Mouse (Mus musculus): ENCODE data around the gene Sppl3. TPM values are rescaled to one million over a fixed set of nuclear protein-coding genes. Genes with fewer than 3 reads are reported as not detected.

Sppl3 gene
- total RNA-seq, 1 experiment, result 56.1 TPM

DNA sequence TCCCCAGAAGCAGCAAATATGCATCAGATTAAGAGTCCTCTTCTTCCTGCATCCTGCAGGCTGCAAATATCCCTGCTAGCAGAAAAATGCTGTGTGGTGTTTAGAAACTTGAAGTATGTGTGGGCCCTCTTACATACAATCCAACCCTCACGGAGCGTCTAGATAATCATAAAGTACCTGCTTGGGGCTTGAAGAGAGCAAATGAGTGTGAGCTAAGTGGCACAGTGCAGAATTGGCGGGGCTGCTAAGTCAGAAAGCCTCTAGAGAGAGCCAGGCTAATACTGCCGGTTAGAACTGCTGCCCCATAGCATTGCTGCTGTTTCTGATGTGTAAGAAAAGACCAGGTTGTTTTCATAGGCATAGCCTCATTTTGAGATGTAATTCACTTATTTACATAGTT, 18.0 kb downstream of the Sppl3 start:
- Histone ChIP-seq H3K4me1 (ENCODE audit: control insufficient read depth in 2 of 2, insufficient read depth in 2 of 2, low read length in 2 of 2, poor library complexity in 1 of 2) (peaks cover 3 to 6% of the 10 kb centered on the region in 2 experiments), H3K9me3 (ENCODE audit: control insufficient read depth, insufficient read depth, low read depth, low read length) (no peaks in the 10 kb centered on the region), H3K36me3 (ENCODE audit: control insufficient read depth, insufficient read depth, low read length, poor library complexity, severe bottlenecking) (peaks cover 2% of the 10 kb centered on the region; the same call in 1 of the 2 replicates), H3K27ac (ENCODE audit: insufficient read depth, low read depth, low read length, poor library complexity, severe bottlenecking) (no peak overlapping the region), H3K4me3 (ENCODE audit: insufficient read depth in 1 of 2, low read depth in 1 of 2, low read length in 2 of 2, poor library complexity in 1 of 2, severe bottlenecking in 1 of 2) (no peak overlapping the region), H3K9ac (ENCODE audit: insufficient read depth, low read depth, low read length, poor library complexity, severe bottlenecking) (no peak overlapping the region)
- TF ChIP-seq ZC3H11A (IDR thresholded peaks at IDR 0.05; ENCODE audit: borderline replicate concordance, low read depth, low read length) (no peak), ZNF384 (IDR thresholded peaks at IDR 0.05; ENCODE audit: low read depth, low read length) (no peak), CHD2 (IDR thresholded peaks at IDR 0.05; ENCODE audit: low read depth, low read length) (no peak), MAFK (IDR thresholded peaks at IDR 0.05; ENCODE audit: insufficient read depth, low read depth, low read length) (no peak), HCFC1 (IDR thresholded peaks at IDR 0.05; ENCODE audit: borderline replicate concordance, insufficient read depth, low read length) (no peak)
- in situ Hi-C loops (cut with MboI; ENCODE audit: low sequenced_read_pairs in 2 of 2, unreplicated experiment in 2 of 2), result no loop called here
- no peak for DNase-seq (ENCODE audit: low read depth, low spot score)

GRCm38 (mm10) chr5:115029509-115029908, 18.6 kb downstream of the Sppl3 start:
- in situ Hi-C loops (cut with MboI; ENCODE audit: low sequenced_read_pairs in 2 of 2, unreplicated experiment in 2 of 2), result no loop called here
- no peak for DNase-seq (ENCODE audit: low read depth, low spot score)
- H3K9ac ChIP-seq (ENCODE audit: insufficient read depth, low read depth, low read length, poor library complexity, severe bottlenecking), result no peak overlapping the region
- peaks cover 3 to 6% of the 10 kb centered on the region in 2 experiments for H3K4me1 ChIP-seq (ENCODE audit: control insufficient read depth in 2 of 2, insufficient read depth in 2 of 2, low read length in 2 of 2, poor library complexity in 1 of 2)
- H3K9me3 ChIP-seq (ENCODE audit: control insufficient read depth, insufficient read depth, low read depth, low read length), result no peaks in the 10 kb centered on the region
- H3K4me3 ChIP-seq (ENCODE audit: insufficient read depth in 1 of 2, low read depth in 1 of 2, low read length in 2 of 2, poor library complexity in 1 of 2, severe bottlenecking in 1 of 2), result no peak overlapping the region
- peaks cover 2% of the 10 kb centered on the region; the same call in 1 of the 2 replicates for H3K36me3 ChIP-seq (ENCODE audit: control insufficient read depth, insufficient read depth, low read length, poor library complexity, severe bottlenecking)
- TF ChIP-seq HCFC1 (IDR thresholded peaks at IDR 0.05; ENCODE audit: borderline replicate concordance, insufficient read depth, low read length), result no peak
- no peak for TF ChIP-seq MAFK (IDR thresholded peaks at IDR 0.05; ENCODE audit: insufficient read depth, low read depth, low read length)
- no peak for TF ChIP-seq CHD2 (IDR thresholded peaks at IDR 0.05; ENCODE audit: low read depth, low read length)
- no peak for TF ChIP-seq ZNF384 (IDR thresholded peaks at IDR 0.05; ENCODE audit: low read depth, low read length)
- TF ChIP-seq ZC3H11A (IDR thresholded peaks at IDR 0.05; ENCODE audit: borderline replicate concordance, low read depth, low read length), result no peak
- no peak overlapping the region for H3K27ac ChIP-seq (ENCODE audit: insufficient read depth, low read depth, low read length, poor library complexity, severe bottlenecking)

DNA sequence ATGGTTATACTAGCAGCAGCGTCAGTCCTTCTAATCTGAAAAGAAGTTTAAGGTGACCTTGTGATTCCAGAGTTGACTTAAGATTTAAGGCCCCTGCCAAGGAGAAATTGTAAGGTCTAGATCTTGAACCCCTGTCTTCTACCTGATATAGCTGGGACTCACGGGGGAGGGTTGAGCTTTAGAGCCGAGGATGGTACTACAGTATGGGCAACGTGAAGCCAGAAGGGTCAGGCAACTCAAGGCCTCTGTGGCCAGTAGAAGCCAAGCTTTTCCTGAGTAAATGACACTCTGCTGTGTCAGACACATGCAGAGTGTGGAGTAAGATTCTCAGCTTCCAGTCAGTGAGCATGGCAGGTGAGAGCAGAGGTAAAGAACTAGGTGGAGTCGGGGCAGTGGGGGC, 20.6 kb downstream of the Sppl3 start:
- no peak for DNase-seq (ENCODE audit: low read depth, low spot score)
- no peaks in the 10 kb centered on the region for H3K9me3 ChIP-seq (ENCODE audit: control insufficient read depth, insufficient read depth, low read depth, low read length)
- peaks cover 2% of the 10 kb centered on the region; the same call in 1 of the 2 replicates for H3K36me3 ChIP-seq (ENCODE audit: control insufficient read depth, insufficient read depth, low read length, poor library complexity, severe bottlenecking)
- H3K4me1 ChIP-seq (ENCODE audit: control insufficient read depth in 2 of 2, insufficient read depth in 2 of 2, low read length in 2 of 2, poor library complexity in 1 of 2), result peaks cover 3 to 4% of the 10 kb centered on the region in 2 experiments
- no peak overlapping the region for H3K27ac ChIP-seq (ENCODE audit: insufficient read depth, low read depth, low read length, poor library complexity, severe bottlenecking)
- no peak for TF ChIP-seq ZNF384 (IDR thresholded peaks at IDR 0.05; ENCODE audit: low read depth, low read length)
- TF ChIP-seq MAFK (IDR thresholded peaks at IDR 0.05; ENCODE audit: insufficient read depth, low read depth, low read length), result no peak
- no peak for TF ChIP-seq CHD2 (IDR thresholded peaks at IDR 0.05; ENCODE audit: low read depth, low read length)
- no peak for TF ChIP-seq HCFC1 (IDR thresholded peaks at IDR 0.05; ENCODE audit: borderline replicate concordance, insufficient read depth, low read length)
- H3K9ac ChIP-seq (ENCODE audit: insufficient read depth, low read depth, low read length, poor library complexity, severe bottlenecking), result no peak overlapping the region
- in situ Hi-C loops (cut with MboI; ENCODE audit: low sequenced_read_pairs in 2 of 2, unreplicated experiment in 2 of 2), result no loop called here
- no peak overlapping the region for H3K4me3 ChIP-seq (ENCODE audit: insufficient read depth in 1 of 2, low read depth in 1 of 2, low read length in 2 of 2, poor library complexity in 1 of 2, severe bottlenecking in 1 of 2)

DNA sequence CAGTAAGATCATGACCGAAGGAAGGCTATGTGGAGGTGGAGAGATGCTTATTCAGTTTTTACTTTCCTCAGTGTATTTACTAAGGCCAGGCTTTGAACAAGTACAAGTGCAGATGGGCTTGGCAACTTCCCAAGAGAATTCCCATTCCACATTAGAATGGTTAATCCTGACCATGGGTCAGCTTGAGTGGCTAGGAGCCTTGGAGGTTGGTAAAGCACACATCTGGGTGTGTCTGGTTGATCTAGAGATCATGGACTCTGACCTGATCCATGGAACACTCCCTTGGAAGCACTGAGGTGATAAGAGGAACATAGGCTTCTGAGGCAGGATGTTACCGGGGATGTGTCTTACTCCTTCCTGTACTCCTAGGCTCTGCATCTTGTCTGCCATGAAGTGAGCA, 21.7 kb downstream of the Sppl3 start:
- Histone ChIP-seq H3K27ac (ENCODE audit: insufficient read depth, low read depth, low read length, poor library complexity, severe bottlenecking) (no peak overlapping the region; the same call in 1 of the 2 replicates), H3K9ac (ENCODE audit: insufficient read depth, low read depth, low read length, poor library complexity, severe bottlenecking) (no peak overlapping the region), H3K9me3 (ENCODE audit: control insufficient read depth, insufficient read depth, low read depth, low read length) (no peaks in the 10 kb centered on the region), H3K4me1 (ENCODE audit: control insufficient read depth in 2 of 2, insufficient read depth in 2 of 2, low read length in 2 of 2, poor library complexity in 1 of 2) (peaks cover 0 to 2% of the 10 kb centered on the region in 2 experiments; a peak in 2 of 4 replicates), H3K36me3 (ENCODE audit: control insufficient read depth, insufficient read depth, low read length, poor library complexity, severe bottlenecking) (peaks cover 2% of the 10 kb centered on the region; the same call in 1 of the 2 replicates), H3K4me3 (ENCODE audit: insufficient read depth in 1 of 2, low read depth in 1 of 2, low read length in 2 of 2, poor library complexity in 1 of 2, severe bottlenecking in 1 of 2) (no peak overlapping the region)
- in situ Hi-C loops (cut with MboI; ENCODE audit: low sequenced_read_pairs in 2 of 2, unreplicated experiment in 2 of 2), result no loop called here
- no peak for DNase-seq (ENCODE audit: low read depth, low spot score)
- TF ChIP-seq MAFK (IDR thresholded peaks at IDR 0.05; ENCODE audit: insufficient read depth, low read depth, low read length) (no peak), ZNF384 (IDR thresholded peaks at IDR 0.05; ENCODE audit: low read depth, low read length) (no peak), CHD2 (IDR thresholded peaks at IDR 0.05; ENCODE audit: low read depth, low read length) (no peak), ZC3H11A (IDR thresholded peaks at IDR 0.05; ENCODE audit: borderline replicate concordance, low read depth, low read length) (no peak), HCFC1 (IDR thresholded peaks at IDR 0.05; ENCODE audit: borderline replicate concordance, insufficient read depth, low read length) (no peak)

GRCm38 (mm10) chr5:115035217-115035616, 24.3 kb downstream of the Sppl3 start:
- no peak overlapping the region for H3K4me3 ChIP-seq (ENCODE audit: insufficient read depth in 1 of 2, low read depth in 1 of 2, low read length in 2 of 2, poor library complexity in 1 of 2, severe bottlenecking in 1 of 2)
- DNase-seq (ENCODE audit: low read depth, low spot score), result no peak
- H3K36me3 ChIP-seq (ENCODE audit: control insufficient read depth, insufficient read depth, low read length, poor library complexity, severe bottlenecking), result no peaks in the 10 kb centered on the region
- in situ Hi-C loops (cut with MboI; ENCODE audit: low sequenced_read_pairs in 2 of 2, unreplicated experiment in 2 of 2), result no loop called here
- no peak overlapping the region for H3K27ac ChIP-seq (ENCODE audit: insufficient read depth, low read depth, low read length, poor library complexity, severe bottlenecking)
- TF ChIP-seq MAFK (IDR thresholded peaks at IDR 0.05; ENCODE audit: insufficient read depth, low read depth, low read length), result no peak
- H3K4me1 ChIP-seq (ENCODE audit: control insufficient read depth in 2 of 2, insufficient read depth in 2 of 2, low read length in 2 of 2, poor library complexity in 1 of 2), result peaks cover 0 to 2% of the 10 kb centered on the region in 2 experiments; a peak in 1 of 4 replicates
- no peaks in the 10 kb centered on the region for H3K9me3 ChIP-seq (ENCODE audit: control insufficient read depth, insufficient read depth, low read depth, low read length)
- H3K9ac ChIP-seq (ENCODE audit: insufficient read depth, low read depth, low read length, poor library complexity, severe bottlenecking), result no peak overlapping the region
